Mouse (Mus musculus) limb, embryonic 11.5 days (tissue): ENCODE results near the gene Myt1l. TPM values are rescaled to one million over a fixed set of nuclear protein-coding genes. Genes with fewer than 3 reads are reported as not detected.
A peak's percentile ranks its signal among the peaks of the same experiment; 100 is the strongest.

Experiments
- ATAC-seq: fragments of 200-750 bp; cut with Nextera tagmentation; 2 replicates; pipeline ENCODE4 v1.8.0; 2017; ENCODE audit warnings: low read depth; ENCODE audit not compliant: insufficient number of reproducible peaks, low FRiP score, low TSS enrichment
- DNase-seq: peaks from one replicate; pipeline ENCODE4 v3.0.0-alpha.2; 2015; ENCODE audit warnings: low spot score
- H3K27ac ChIP-seq: fragments of 300-500 bp; sonication (generic); replicated peaks from 2 replicates; pipeline ENCODE4 v1.5.1; 2014; ENCODE audit warnings: low read depth, mild to moderate bottlenecking, low read length
- H3K27me3 ChIP-seq: fragments of 300-500 bp; sonication (generic); 2 replicates; pipeline ENCODE4 v1.6.1; 2014; ENCODE audit warnings: mild to moderate bottlenecking, low read length, mixed read lengths; ENCODE audit not compliant: control insufficient read depth, insufficient read depth
- H3K36me3 ChIP-seq: fragments of 300-500 bp; sonication (generic); 2 replicates; pipeline ENCODE4 v1.6.1; 2014; ENCODE audit warnings: mild to moderate bottlenecking, low read length, moderate library complexity, mixed read lengths; ENCODE audit not compliant: control insufficient read depth, insufficient read depth
- H3K4me1 ChIP-seq: fragments of 300-500 bp; sonication (generic); 2 replicates; pipeline ENCODE4 v1.6.1; 2014; ENCODE audit warnings: low read length, mixed read lengths; ENCODE audit not compliant: control insufficient read depth, insufficient read depth
- H3K4me2 ChIP-seq: fragments of 300-500 bp; sonication (generic); 2 replicates; pipeline ENCODE4 v1.6.1; 2014; ENCODE audit warnings: low read depth, mild to moderate bottlenecking, moderate library complexity; ENCODE audit not compliant: severe bottlenecking
- H3K4me3 ChIP-seq: fragments of 300-500 bp; sonication (generic); 2 replicates; pipeline ENCODE4 v1.5.1; 2014; ENCODE audit warnings: low read depth, low read length
- H3K9ac ChIP-seq: fragments of 300-500 bp; sonication (generic); 2 replicates; pipeline ENCODE4 v1.6.1; 2014; ENCODE audit warnings: mild to moderate bottlenecking, low read length
- H3K9me3 ChIP-seq: fragments of 300-500 bp; sonication (generic); 2 replicates; pipeline ENCODE4 v1.6.1; 2016; ENCODE audit warnings: low read length; ENCODE audit not compliant: control insufficient read depth
- WGBS: fragments of 180-500 bp; shearing (Covaris S2); extraction: QIAGEN DNeasy Blood & Tissue Kit; methylation state at CpG from one replicate; pipeline ENCODE4 v1.1.7; 2014; 5-methylcytosine and 5-hydroxymethylcytosine counted together
- polyA plus RNA-seq: library from polyadenylated mRNA; unstranded; fragments of >200 nt; fragmentation: Nextera tagmentation; extraction: Ambion mirVana; gene quantifications from 2 replicates; pipeline ENCODE4 v1.2.1, GENCODE M21; 2014

Myt1l gene
- polyA plus RNA-seq, 1 experiment from 2014 or later = 0.21 TPM

DNA sequence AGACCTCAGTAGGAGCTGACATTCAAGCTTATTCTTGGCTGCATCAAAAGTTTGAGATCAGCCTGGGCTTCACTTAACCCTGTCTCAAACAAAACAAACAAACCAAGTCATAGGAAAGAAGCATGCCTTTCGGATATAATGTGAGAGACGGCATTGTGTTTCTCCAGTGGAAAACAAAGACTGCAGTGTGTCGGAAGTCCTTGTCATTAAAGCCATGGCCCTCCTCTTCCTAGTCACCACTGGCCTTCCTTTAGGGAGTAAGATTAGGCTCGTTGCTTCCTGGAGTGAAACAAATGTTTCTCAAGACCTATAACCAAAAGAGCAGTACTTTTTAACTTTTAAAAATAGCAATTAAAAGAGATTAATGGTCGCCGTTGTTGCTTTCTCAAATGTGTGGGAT is 422.9 kb downstream of the Myt1l start:
- Histone ChIP-seq H3K4me3 (no peak overlapping the region), H3K36me3 (no peaks in the 10 kb centered on the region), H3K27me3 (no peaks in the 10 kb centered on the region), H3K9me3 (no peaks in the 10 kb centered on the region), H3K4me2 (no peak overlapping the region), H3K27ac (0 out of 2 replicates have a peak overlapping the region, but pooled peaks have one; percentile 30), H3K9ac (no peak overlapping the region), H3K4me1 (peaks cover 8% of the 10 kb centered on the region)
- 80% methylated on average over 6 of the region's 6 CpGs for WGBS
- DNase-seq (no peak), ATAC-seq (no peak)

DNA sequence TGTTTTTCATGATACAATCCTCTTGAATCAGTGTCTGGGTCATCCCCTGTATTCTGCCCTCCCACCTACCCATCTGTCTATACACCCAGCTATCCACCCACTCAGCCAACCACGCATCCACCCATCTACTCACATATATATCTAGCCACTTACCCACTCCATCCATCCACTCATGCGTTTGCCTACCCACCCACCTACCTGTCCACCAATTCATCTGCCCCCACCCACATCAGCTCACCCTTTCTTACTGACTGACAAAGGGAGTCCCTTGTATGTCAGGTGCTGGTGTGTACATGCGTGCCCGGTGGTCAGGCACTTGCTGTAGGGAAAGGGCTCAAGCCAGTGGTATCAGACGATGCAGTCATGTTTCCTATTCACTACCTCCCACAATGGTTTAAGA is 423.3 kb downstream of the Myt1l start:
- Histone ChIP-seq H3K4me1 (peaks cover 8% of the 10 kb centered on the region), H3K27me3 (no peaks in the 10 kb centered on the region), H3K9me3 (no peaks in the 10 kb centered on the region), H3K4me2 (no peak overlapping the region), H3K4me3 (no peak overlapping the region), H3K36me3 (no peaks in the 10 kb centered on the region), H3K27ac (no peak overlapping the region), H3K9ac (no peak overlapping the region)
- ATAC-seq (no peak), DNase-seq (no peak)
- 89% methylated on average over 5 of the region's 5 CpGs for WGBS

DNA sequence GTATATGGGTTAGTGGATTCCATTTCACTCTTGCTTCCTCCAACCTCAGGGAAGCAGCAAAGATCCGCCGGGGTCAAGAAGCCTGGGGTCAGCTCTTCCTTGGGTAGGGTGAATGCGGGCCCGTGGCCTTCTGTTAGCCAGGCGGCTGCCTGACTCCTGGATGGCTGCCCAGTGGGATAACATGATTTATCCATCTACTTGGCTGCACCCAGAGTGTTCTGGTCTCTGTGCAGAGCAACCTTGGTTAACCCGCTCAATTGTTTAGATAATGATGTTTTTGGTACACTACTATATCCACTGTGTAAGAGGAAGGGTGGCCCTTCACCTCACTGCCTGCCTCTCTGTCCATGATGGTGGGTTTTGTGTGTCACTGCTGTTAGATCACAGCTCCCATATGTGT is 423.9 kb downstream of the Myt1l start:
- no peak overlapping the region for H3K27ac ChIP-seq
- no peaks in the 10 kb centered on the region for H3K9me3 ChIP-seq
- no peaks in the 10 kb centered on the region for H3K36me3 ChIP-seq
- no peak overlapping the region for H3K4me2 ChIP-seq
- H3K4me3 ChIP-seq = no peak overlapping the region
- DNase-seq (no peak), ATAC-seq (no peak)
- no peak overlapping the region for H3K9ac ChIP-seq
- no peaks in the 10 kb centered on the region for H3K27me3 ChIP-seq
- H3K4me1 ChIP-seq = peaks cover 8% of the 10 kb centered on the region
- WGBS = 91% methylated on average over 6 of the region's 6 CpGs

DNA sequence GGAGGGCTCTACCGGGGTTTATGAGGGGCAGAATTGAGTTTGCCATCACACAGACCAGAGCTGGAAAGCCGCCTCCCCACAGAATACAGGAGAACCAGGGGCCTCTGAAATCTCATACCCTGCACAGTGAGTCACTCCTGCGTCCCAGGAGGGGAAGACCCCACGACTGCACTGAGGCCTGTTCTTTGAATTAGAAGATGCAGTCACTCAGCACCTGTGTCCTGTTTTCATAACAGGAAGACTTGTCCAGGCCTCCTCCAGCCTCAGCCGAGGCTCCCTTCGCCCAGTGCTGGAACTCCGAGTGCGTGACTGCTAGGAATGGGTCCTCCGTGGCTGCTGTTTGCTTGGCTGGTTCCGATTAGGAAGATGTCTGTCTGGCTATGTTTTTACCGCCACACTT is 425.8 kb downstream of the Myt1l start:
- Histone ChIP-seq H3K36me3 (no peaks in the 10 kb centered on the region), H3K4me2 (no peak overlapping the region), H3K4me3 (no peak overlapping the region), H3K27me3 (no peaks in the 10 kb centered on the region), H3K9me3 (no peaks in the 10 kb centered on the region), H3K27ac (no peak overlapping the region; the same call in 1 of the 2 replicates), H3K9ac (no peak overlapping the region), H3K4me1 (peaks cover 8% of the 10 kb centered on the region)
- DNase-seq = no peak
- WGBS = 74% methylated on average over 11 of the region's 11 CpGs
- no peak for ATAC-seq

DNA sequence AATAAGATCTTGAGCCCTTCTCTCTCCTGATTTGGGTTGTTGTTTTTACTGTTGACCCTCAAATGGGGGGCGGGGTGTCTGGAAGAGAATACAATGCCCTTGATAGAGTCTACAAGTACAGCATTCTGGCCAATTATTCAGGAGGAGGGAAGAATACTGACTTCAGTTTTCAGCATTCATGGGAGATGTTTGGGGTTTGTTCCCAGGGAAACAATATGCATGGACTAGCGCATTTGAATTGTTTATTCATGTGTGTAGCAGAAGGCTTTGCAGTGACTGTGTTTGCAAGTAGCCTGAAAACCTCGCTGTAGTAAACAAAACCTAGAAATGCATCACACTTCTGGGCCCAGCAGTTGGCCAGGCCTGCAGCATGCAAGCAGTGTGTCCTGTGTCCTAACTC is 426.3 kb downstream of the Myt1l start:
- Histone ChIP-seq H3K27ac (no peak overlapping the region), H3K4me2 (no peak overlapping the region), H3K9me3 (no peaks in the 10 kb centered on the region), H3K4me1 (peaks cover 8% of the 10 kb centered on the region), H3K9ac (no peak overlapping the region), H3K36me3 (no peaks in the 10 kb centered on the region), H3K4me3 (no peak overlapping the region), H3K27me3 (no peaks in the 10 kb centered on the region)
- 85% methylated on average over 3 of the region's 3 CpGs for WGBS
- ATAC-seq (no peak), DNase-seq (no peak)

DNA sequence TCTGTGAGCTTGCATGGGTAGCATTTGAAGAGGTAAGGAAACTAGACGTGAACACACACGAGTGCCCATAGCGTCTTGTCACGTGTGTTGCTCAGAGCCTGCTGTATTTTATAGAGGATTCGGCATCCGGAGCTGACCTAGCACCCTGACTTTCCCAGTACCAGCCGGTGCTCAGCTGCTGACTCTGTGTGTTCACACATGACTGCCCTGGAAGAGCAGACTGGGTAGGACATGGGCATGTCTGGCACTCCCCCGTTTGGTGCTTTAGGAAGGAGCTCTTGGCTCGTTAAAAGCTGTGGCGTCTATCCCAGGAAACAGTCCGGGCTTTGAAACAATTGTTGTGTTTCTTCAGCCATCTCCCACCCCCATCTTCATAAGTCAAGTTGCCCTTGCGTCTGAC is 428.8 kb downstream of the Myt1l start:
- Histone ChIP-seq H3K9ac (no peak overlapping the region), H3K36me3 (no peaks in the 10 kb centered on the region), H3K4me1 (peaks cover 3% of the 10 kb centered on the region), H3K4me3 (no peak overlapping the region), H3K27ac (no peak overlapping the region), H3K4me2 (no peak overlapping the region), H3K27me3 (no peaks in the 10 kb centered on the region), H3K9me3 (no peaks in the 10 kb centered on the region)
- 85% methylated on average over 12 of the region's 12 CpGs for WGBS
- DNase-seq (no peak), ATAC-seq (no peak)

DNA sequence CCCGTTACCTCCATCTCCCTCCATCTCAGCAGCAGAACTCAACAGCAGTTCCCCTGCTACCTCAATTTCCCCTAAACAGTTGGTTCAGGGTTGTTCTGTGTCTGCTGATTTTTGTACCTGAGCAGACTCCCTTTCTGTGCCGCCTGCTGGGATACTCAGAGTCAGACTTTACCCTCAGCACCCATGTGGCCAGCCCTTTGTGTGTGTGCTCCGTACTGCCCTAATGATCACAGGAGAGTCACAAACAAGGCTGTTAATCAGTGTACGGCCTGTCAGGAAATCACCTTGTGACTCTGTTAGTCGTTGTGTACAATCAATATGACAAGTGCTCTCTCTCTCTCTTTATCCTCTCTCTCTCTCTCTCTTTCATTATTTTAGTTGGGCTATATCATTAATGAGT is 430.5 kb downstream of the Myt1l start:
- Histone ChIP-seq H3K9me3 (no peaks in the 10 kb centered on the region), H3K4me1 (peaks cover 2% of the 10 kb centered on the region; the same call in 1 of the 2 replicates), H3K36me3 (no peaks in the 10 kb centered on the region), H3K4me2 (no peak overlapping the region), H3K27ac (no peak overlapping the region), H3K27me3 (no peaks in the 10 kb centered on the region), H3K9ac (no peak overlapping the region), H3K4me3 (no peak overlapping the region)
- DNase-seq (no peak), ATAC-seq (no peak)
- WGBS = 72% methylated on average over 5 of the region's 5 CpGs

DNA sequence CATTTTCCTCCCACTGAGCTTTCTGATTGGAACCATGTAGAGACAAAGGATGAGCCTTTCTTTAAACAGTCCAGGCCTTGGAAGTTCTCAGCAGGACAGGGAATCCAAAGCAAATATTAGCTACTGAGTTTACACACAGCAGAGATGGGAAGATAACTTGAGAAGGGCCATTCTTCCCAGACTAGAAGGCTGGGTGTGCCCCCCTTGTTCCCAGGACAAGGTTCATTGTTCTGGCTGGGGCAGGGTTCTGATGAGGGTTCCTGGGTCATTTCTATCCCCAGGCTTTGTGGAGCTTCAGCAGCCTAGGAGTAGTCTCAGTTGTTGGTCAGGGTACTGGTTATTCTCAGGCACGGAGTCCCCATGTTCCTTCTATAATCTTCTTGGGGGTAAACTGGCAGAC is 432.9 kb downstream of the Myt1l start:
- Histone ChIP-seq H3K27me3 (no peaks in the 10 kb centered on the region), H3K27ac (no peak overlapping the region), H3K4me1 (no peaks in the 10 kb centered on the region), H3K4me3 (no peak overlapping the region), H3K9ac (no peak overlapping the region), H3K36me3 (no peaks in the 10 kb centered on the region), H3K4me2 (no peak overlapping the region), H3K9me3 (no peaks in the 10 kb centered on the region)
- ATAC-seq = no peak
- WGBS = 96% methylated on average over 1 of the region's 1 CpGs
- DNase-seq = no peak

DNA sequence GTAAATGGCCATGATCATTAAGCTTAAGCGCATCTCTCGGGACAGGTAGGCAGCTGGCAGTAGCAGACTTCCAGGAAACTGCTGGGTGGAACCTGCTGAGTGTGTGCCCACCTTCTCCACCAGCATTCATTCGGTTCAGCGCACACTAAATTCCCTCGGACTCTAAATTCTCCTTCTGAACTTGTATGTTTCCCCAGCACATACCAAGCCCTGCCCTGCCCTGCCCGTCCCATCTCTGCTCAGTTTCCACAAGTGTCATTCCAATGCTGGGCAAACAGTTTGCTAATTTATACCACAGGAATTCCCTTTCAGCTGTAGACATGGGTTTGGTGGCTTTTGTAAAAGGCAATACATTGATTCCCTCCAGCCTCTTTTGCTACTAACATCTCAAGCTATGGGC is 436.8 kb downstream of the Myt1l start:
- no peaks in the 10 kb centered on the region for H3K27me3 ChIP-seq
- H3K27ac ChIP-seq = no peak overlapping the region
- DNase-seq (no peak), ATAC-seq (no peak)
- H3K9ac ChIP-seq = no peak overlapping the region
- H3K4me1 ChIP-seq = no peaks in the 10 kb centered on the region
- WGBS = 94% methylated on average over 6 of the region's 6 CpGs
- H3K4me2 ChIP-seq = no peak overlapping the region
- no peaks in the 10 kb centered on the region for H3K9me3 ChIP-seq
- no peaks in the 10 kb centered on the region for H3K36me3 ChIP-seq
- no peak overlapping the region for H3K4me3 ChIP-seq
